Comparison of ENCODE assay signal across 17 mouse cellular contexts in genomic region chr6:113639201-113639600, GRCm38 (mm10). TPM values are rescaled to one million over a fixed set of nuclear protein-coding genes. Genes with fewer than 3 reads are reported as not detected.
A peak's percentile ranks its signal among the peaks of the same experiment; 100 is the strongest.
DNase-seq lines count a peak whose midpoint lies in the region; ATAC-seq and TF ChIP-seq lines count a peak whose summit lies in the region.
"Had no signal": no experiment of that assay in that cellular context is flagged by ENCODE, and none has a peak within 500 bp of the region (broad histone marks: within the 10 kb centered on the region; RNA-seq: fewer than 3 reads in every experiment).

No protein-coding gene starts in this region.

- no peak for ATAC-seq in erythroblast, adult 5-6 weeks (replicated peaks; ENCODE audit: low FRiP score, poor library complexity, severe bottlenecking)
- ATAC-seq in kidney, postnatal 0 days (replicated peaks; ENCODE audit: low FRiP score, low read depth): no peak; the same call in 1 of the 2 replicates

- H3K4me3 ChIP-seq in erythroblast, embryonic 14.5 days (replicated peaks): peak overlapping the region; percentile 42
- H3K4me3 ChIP-seq in left cerebral cortex, adult 2 months: peak overlapping the region; percentile 83
- H3K4me3 ChIP-seq in kidney, postnatal 0 days (replicated peaks; ENCODE audit: low read depth, low read length): no peak overlapping the region
- H3K4me3 ChIP-seq in small intestine, adult 2 months (ENCODE audit: low read depth, low read length): peak overlapping the region; percentile 53; the same call in 1 of the 2 replicates

- H3K9me3 ChIP-seq in erythroblast, embryonic 14.5 days (ENCODE audit: control insufficient read depth, low read length): no peaks in the 10 kb centered on the region
- H3K9me3 ChIP-seq in kidney, postnatal 0 days (replicated peaks; ENCODE audit: low read length): no peaks in the 10 kb centered on the region
- H3K9me3 ChIP-seq: embryonic facial prominence, embryonic 12.5 days had no signal

- H3K9ac ChIP-seq in kidney, postnatal 0 days (ENCODE audit: low read depth, low read length): no peak overlapping the region

- peak overlapping the region; percentile 59; the same call in 1 of the 2 replicates for H3K4me2 ChIP-seq in kidney, postnatal 0 days (ENCODE audit: low read length)

- TF ChIP-seq CTCF in left cerebral cortex, adult 2 months (IDR thresholded peaks at IDR 0.05): no peak
- no peak for TF ChIP-seq CTCF in kidney, postnatal 0 days (IDR thresholded peaks at IDR 0.05; ENCODE audit: low read depth)
- no peak for TF ChIP-seq CTCF in small intestine, adult 2 months (IDR thresholded peaks at IDR 0.05; ENCODE audit: extremely low read depth, insufficient read length, insufficient replicate concordance, low read depth, low read length)

- WGBS in kidney, postnatal 0 days: 84% methylated on average over 4 of the region's 4 CpGs
- WGBS in small intestine, adult 2 months: 31% methylated on average over 4 of the region's 4 CpGs

- H3K27ac ChIP-seq in left cerebral cortex, adult 2 months: peak overlapping the region; percentile 66; the same call in 1 of the 2 replicates
- H3K27ac ChIP-seq in kidney, postnatal 0 days: no peak overlapping the region
- peak overlapping the region; percentile 85 for H3K27ac ChIP-seq in small intestine, adult 2 months (ENCODE audit: insufficient read depth, low read depth, low read length)
- H3K27ac ChIP-seq: embryonic facial prominence, embryonic 12.5 days; hindbrain, postnatal 0 days had no signal

- no peak for DNase-seq in left cerebral cortex, adult 2 months (ENCODE audit: extremely low spot score in 1 of 2, low spot score in 2 of 2)
- DNase-seq in left cerebral cortex, adult 11 months (ENCODE audit: low spot score): no peak
- DNase-seq in kidney, postnatal 0 days (ENCODE audit: low spot score): no peak
- no peak for DNase-seq in right cerebral cortex, postnatal 25 days
- no peak for DNase-seq in cerebellum, adult 9-10 months
- DNase-seq: cerebellum, adult 11 months; forebrain, postnatal 0 days; layer of hippocampus, postnatal 36 days; lung, adult 18-20 months; midbrain, embryonic 14.5 days had no signal

- no peaks in the 10 kb centered on the region; the same call in 1 of the 2 replicates for H3K36me3 ChIP-seq in erythroblast, embryonic 14.5 days (ENCODE audit: control insufficient read depth)
- H3K36me3 ChIP-seq in kidney, postnatal 0 days (ENCODE audit: insufficient read depth, low read length): no peaks in the 10 kb centered on the region
- peaks cover 7% of the 10 kb centered on the region for H3K36me3 ChIP-seq in small intestine, adult 2 months (ENCODE audit: control insufficient read depth, insufficient read depth, low read length)
- H3K36me3 ChIP-seq: embryonic facial prominence, embryonic 12.5 days had no signal

- H3K27me3 ChIP-seq in erythroblast, embryonic 14.5 days (ENCODE audit: control insufficient read depth): no peaks in the 10 kb centered on the region
- no peaks in the 10 kb centered on the region for H3K27me3 ChIP-seq in kidney, postnatal 0 days (ENCODE audit: insufficient read depth, low read length)
- no peaks in the 10 kb centered on the region for H3K27me3 ChIP-seq in small intestine, adult 2 months (ENCODE audit: control insufficient read depth, insufficient read depth, low read length)
- H3K27me3 ChIP-seq: embryonic facial prominence, embryonic 12.5 days had no signal

- peaks cover 52% of the 10 kb centered on the region for H3K4me1 ChIP-seq in erythroblast, embryonic 14.5 days (ENCODE audit: control insufficient read depth)
- H3K4me1 ChIP-seq in kidney, postnatal 0 days (replicated peaks; ENCODE audit: insufficient read depth, low read length): no peaks in the 10 kb centered on the region
- peaks cover 16% of the 10 kb centered on the region; the same call in 1 of the 2 replicates for H3K4me1 ChIP-seq in small intestine, adult 2 months (ENCODE audit: control insufficient read depth, insufficient read depth, insufficient read length, low read length)
- H3K4me1 ChIP-seq: embryonic facial prominence, embryonic 12.5 days had no signal

- intact Hi-C loops in left cerebral cortex, adult 2 months (cut with DNase I): loop anchor here (5.0 kb wide), 2 partner anchors 58 to 438 kb away; partner anchors contain the start of gene Tatdn2

- no peak for TF ChIP-seq POLR2A in small intestine, adult 2 months (IDR thresholded peaks at IDR 0.05; ENCODE audit: low read depth, low read length)

RNA-seq across cellular contexts. Expression of gene Irak2, which starts 0.9 kb away (rescaled TPM):
- polyA plus RNA-seq in erythroblast, embryonic 14.5 days (2012): 13.6 and 15.2 TPM in 2 replicates
- total RNA-seq in erythroblast, adult 5-6 weeks (2015; ENCODE audit: low replicate concordance): 18.8 and 56.0 TPM in 2 replicates
- 58.7 and 68.4 TPM in 2 replicates for total RNA-seq in erythroblast, adult 5-6 weeks (2017; ENCODE audit: low replicate concordance)
- total RNA-seq in left cerebral cortex, adult 2 months (2021): 10 to 100 TPM; 21.6 to 25.6 TPM
- 5.3 and 6.7 TPM in 2 replicates for polyA plus RNA-seq in kidney, postnatal 0 days (2015; fragmentation: Nextera tagmentation; extraction: Ambion mirVana)
- polyA plus RNA-seq in small intestine, adult 2 months (2012; rRNA removed): 35.4 and 97.6 TPM in 2 replicates

RNA-seq across cellular contexts. Expression of gene Vhl, which starts 15.4 kb away (rescaled TPM):
- polyA plus RNA-seq in erythroblast, embryonic 14.5 days (2012): 0.15 and 0.21 TPM in 2 replicates
- total RNA-seq in erythroblast, adult 5-6 weeks (2015; ENCODE audit: low replicate concordance): 6.3 and 11.5 TPM in 2 replicates
- 3.6 and 8.9 TPM in 2 replicates for total RNA-seq in erythroblast, adult 5-6 weeks (2017; ENCODE audit: low replicate concordance)
- total RNA-seq in left cerebral cortex, adult 2 months (2021): 10 to 100 TPM; 41.5 to 43.0 TPM
- polyA plus RNA-seq in kidney, postnatal 0 days (2015; fragmentation: Nextera tagmentation; extraction: Ambion mirVana): 33.5 and 36.9 TPM in 2 replicates
- polyA plus RNA-seq in small intestine, adult 2 months (2012; rRNA removed): 6.0 and 7.8 TPM in 2 replicates

RNA-seq across cellular contexts. Expression of gene Brk1, which starts 34.6 kb away (rescaled TPM):
- polyA plus RNA-seq in erythroblast, embryonic 14.5 days (2012): 2.1 and 2.6 TPM in 2 replicates
- 86.5 and 91.5 TPM in 2 replicates for total RNA-seq in erythroblast, adult 5-6 weeks (2015; ENCODE audit: low replicate concordance)
- 36.9 and 54.7 TPM in 2 replicates for total RNA-seq in erythroblast, adult 5-6 weeks (2017; ENCODE audit: low replicate concordance)
- total RNA-seq in left cerebral cortex, adult 2 months (2021): 100 to 1,000 TPM; 221 to 228 TPM
- 236 and 242 TPM in 2 replicates for polyA plus RNA-seq in kidney, postnatal 0 days (2015; fragmentation: Nextera tagmentation; extraction: Ambion mirVana)
- 36.4 and 71.2 TPM in 2 replicates for polyA plus RNA-seq in small intestine, adult 2 months (2012; rRNA removed)

RNA-seq across cellular contexts. Expression of gene Fancd2os, which starts 38.7 kb away (rescaled TPM):
- polyA plus RNA-seq in erythroblast, embryonic 14.5 days (2012): not detected in 2 replicates
- total RNA-seq in erythroblast, adult 5-6 weeks (2015; ENCODE audit: low replicate concordance): not detected in 2 replicates
- total RNA-seq in erythroblast, adult 5-6 weeks (2017; ENCODE audit: low replicate concordance): not detected in 2 replicates
- total RNA-seq in left cerebral cortex, adult 2 months (2021): not detected
- 1.6 TPM in 2 replicates for polyA plus RNA-seq in kidney, postnatal 0 days (2015; fragmentation: Nextera tagmentation; extraction: Ambion mirVana)
- not detected in 2 replicates for polyA plus RNA-seq in small intestine, adult 2 months (2012; rRNA removed)
- total RNA-seq: forebrain, postnatal 0 days; hindbrain, postnatal 0 days had no signal
- polyA plus RNA-seq: forebrain, postnatal 0 days; gonadal fat pad, adult 2 months; hindbrain, postnatal 0 days; midbrain, embryonic 14.5 days; neural tube, embryonic 14.5 days had no signal

RNA-seq across cellular contexts. Expression of gene Tatdn2, which starts 57.6 kb away (rescaled TPM):
- polyA plus RNA-seq in erythroblast, embryonic 14.5 days (2012): 2.5 and 3.3 TPM in 2 replicates
- total RNA-seq in erythroblast, adult 5-6 weeks (2015; ENCODE audit: low replicate concordance): 2.9 and 22.8 TPM in 2 replicates
- 36.4 and 49.5 TPM in 2 replicates for total RNA-seq in erythroblast, adult 5-6 weeks (2017; ENCODE audit: low replicate concordance)
- 10 to 100 TPM; 71.4 to 72.8 TPM for total RNA-seq in left cerebral cortex, adult 2 months (2021)
- polyA plus RNA-seq in kidney, postnatal 0 days (2015; fragmentation: Nextera tagmentation; extraction: Ambion mirVana): 0.78 and 0.95 TPM in 2 replicates
- polyA plus RNA-seq in small intestine, adult 2 months (2012; rRNA removed): 11.3 and 16.6 TPM in 2 replicates

Comparison
In these comparisons a context has a peak if more than half of its experiments do, and no peak if none do; other contexts are left out.
1. RNA of gene Brk1, which starts 34.6 kb away (polyA plus RNA-seq): 236 to 242 TPM in kidney, postnatal 0 days and 36.4 to 71.2 TPM in small intestine, adult 2 months; 2.1 to 2.6 TPM in erythroblast, embryonic 14.5 days; every median in the first group is over 10 times any median in the second.